Mouse (Mus musculus) cortical plate, adult 2 months (tissue): ENCODE results near the gene Cdt1. TPM values are rescaled to one million over a fixed set of nuclear protein-coding genes. Genes with fewer than 3 reads are reported as not detected.
"Not testable (repeated sequence)": the region's sequence is repeated elsewhere in the genome, so short reads cannot be mapped to it uniquely, and the experiment has no call there.

Experiments used
- H3K27ac ChIP-seq: fragments of 200-500 bp; 2 replicates; pipeline ENCODE4 v1.5.1; 2012; ENCODE audit warnings: low read length, control low read depth, inconsistent platforms; ENCODE audit not compliant: insufficient read depth
- H3K4me1 ChIP-seq: fragments of 200-500 bp; 2 replicates; pipeline ENCODE4 v1.6.1; 2011; ENCODE audit warnings: low read length; ENCODE audit not compliant: control insufficient read depth, insufficient read depth
- H3K4me3 ChIP-seq: fragments of 200-500 bp; 2 replicates; pipeline ENCODE4 v1.5.1; 2011; ENCODE audit warnings: mild to moderate bottlenecking, low read length, control low read depth; ENCODE audit not compliant: insufficient read depth
- CTCF ChIP-seq: fragments of 200-500 bp; IDR thresholded peaks from 2 replicates; pipeline ENCODE4 v1.5.1; 2011; ENCODE audit warnings: mild to moderate bottlenecking, control low read depth, low read length; ENCODE audit not compliant: insufficient read depth; ENCODE audit errors: extremely low read depth
- POLR2A ChIP-seq: fragments of 200-500 bp; IDR thresholded peaks from 2 replicates; pipeline ENCODE4 v1.6.1; 2011; ENCODE audit warnings: mild to moderate bottlenecking, low read length, control low read depth; ENCODE audit not compliant: insufficient read depth; ENCODE audit errors: extremely low read depth
- polyA plus RNA-seq: library from polyadenylated mRNA; depleted of rRNA; stranded (reverse); fragments of >200 nt; gene quantifications from 2 replicates; pipeline ENCODE4 v1.2.3, GENCODE M21; 2012

The Cdt1 gene
- polyA plus RNA-seq, 1 experiment, result 2.8 TPM

- Histone ChIP-seq H3K4me3 (no peak overlapping the region), H3K27ac (no peak overlapping the region), H3K4me1 (peaks cover 2% of the 10 kb centered on the region; the same call in 1 of the 2 replicates)
- TF ChIP-seq CTCF (no peak), POLR2A (no peak)
Measured at GRCm38 (mm10) chr8:122571750-122572267, 4.0 kb downstream of the Cdt1 start.

DNA sequence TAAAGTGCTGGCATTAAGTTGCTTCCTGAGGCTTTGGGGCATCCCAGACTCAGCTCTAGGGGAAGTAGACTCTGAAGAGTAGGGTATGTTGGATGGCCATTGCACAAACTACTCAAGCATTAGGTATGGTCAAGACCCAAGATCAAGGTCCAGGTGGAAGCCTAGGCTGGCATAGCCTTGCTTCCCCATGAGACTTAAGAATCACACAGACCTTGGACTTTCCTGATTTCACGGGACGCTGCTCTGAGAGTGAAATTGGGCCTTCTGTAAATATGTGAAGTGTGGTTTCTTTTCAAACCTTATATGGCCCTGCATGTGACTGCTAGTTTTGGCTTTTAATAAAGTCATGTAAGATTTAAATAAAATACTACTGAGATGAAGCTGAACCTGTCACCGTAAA lies 4.9 kb downstream of the Cdt1 start:
- H3K4me3 ChIP-seq, result no peak overlapping the region
- H3K4me1 ChIP-seq, result no peaks in the 10 kb centered on the region
- no peak overlapping the region for H3K27ac ChIP-seq
- TF ChIP-seq POLR2A, result no peak
- no peak for TF ChIP-seq CTCF

DNA sequence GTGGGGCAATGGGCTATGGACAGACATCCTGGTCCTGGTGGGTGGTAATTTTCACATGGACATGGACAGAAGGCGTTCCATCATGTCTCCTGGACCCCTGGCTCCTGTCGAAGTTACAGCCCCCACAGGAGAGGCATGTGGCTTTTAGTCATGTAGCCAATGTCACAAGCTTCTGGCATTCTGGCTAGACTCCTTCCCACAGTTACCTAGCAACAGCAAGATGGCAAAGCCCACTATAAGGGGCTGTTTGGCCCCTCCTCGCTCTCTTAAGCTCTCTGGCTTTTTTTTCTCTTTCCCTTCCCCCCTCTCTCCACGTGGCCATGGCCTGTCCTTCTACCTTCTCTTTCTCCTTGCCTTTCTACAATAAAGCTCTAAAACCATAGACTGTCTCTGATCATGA lies 5.4 kb downstream of the Cdt1 start:
- H3K4me1 ChIP-seq, H3K4me3 ChIP-seq, H3K27ac ChIP-seq: not testable (repeated sequence)

- H3K4me1 ChIP-seq, result no peaks in the 10 kb centered on the region
Measured at GRCm38 (mm10) chr8:122573577-122573976, 5.8 kb downstream of the Cdt1 start.

GRCm38 (mm10) chr8:122574264-122574663 lies 6.4 kb downstream of the Cdt1 start:
- Histone ChIP-seq H3K4me3 (no peak overlapping the region), H3K27ac (no peak overlapping the region), H3K4me1 (no peaks in the 10 kb centered on the region)
- no peak for TF ChIP-seq POLR2A
- TF ChIP-seq CTCF, result no peak

More at GRCm38 (mm10) chr8:122573577-122573976, 5.8 kb downstream of the Cdt1 start:
- no peak overlapping the region for H3K4me3 ChIP-seq
- no peak overlapping the region for H3K27ac ChIP-seq
- no peak for TF ChIP-seq POLR2A
- TF ChIP-seq CTCF, result no peak

GRCm38 (mm10) chr8:122574667-122575251 lies 6.9 kb downstream of the Cdt1 start:
- TF ChIP-seq CTCF (no peak), POLR2A (no peak)
- no peak overlapping the region for H3K27ac ChIP-seq
- H3K4me3 ChIP-seq, result no peak overlapping the region
- no peaks in the 10 kb centered on the region for H3K4me1 ChIP-seq

DNA sequence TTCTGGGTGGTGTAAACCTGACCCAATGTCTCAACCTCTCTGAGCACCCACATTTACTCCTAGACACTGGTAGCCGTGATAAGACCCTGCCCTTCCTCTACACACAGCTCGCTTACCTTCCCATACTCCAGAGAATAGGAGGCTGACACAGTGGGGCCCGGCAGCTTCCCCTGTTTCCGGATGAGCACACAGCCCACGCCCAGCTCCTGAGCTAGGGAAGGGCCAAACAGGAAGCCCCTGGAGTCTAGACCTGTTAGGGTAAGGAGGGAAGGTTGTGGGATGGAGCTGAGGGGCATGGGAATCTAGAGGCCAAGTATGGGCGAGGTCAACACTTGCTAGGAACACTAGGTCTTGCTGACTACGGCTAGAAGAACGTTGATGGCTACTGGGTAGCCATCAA lies 7.5 kb downstream of the Cdt1 start:
- no peaks in the 10 kb centered on the region for H3K4me1 ChIP-seq
- TF ChIP-seq CTCF (no peak), POLR2A (no peak)
- peak overlapping the region; percentile 82 for H3K4me3 ChIP-seq
- no peak overlapping the region for H3K27ac ChIP-seq

- Histone ChIP-seq H3K4me3 (peak overlapping the region; percentile 82), H3K27ac (no peak overlapping the region), H3K4me1 (no peaks in the 10 kb centered on the region)
- TF ChIP-seq CTCF (no peak), POLR2A (no peak)
Measured at GRCm38 (mm10) chr8:122575735-122576647, 8.2 kb downstream of the Cdt1 start.

DNA sequence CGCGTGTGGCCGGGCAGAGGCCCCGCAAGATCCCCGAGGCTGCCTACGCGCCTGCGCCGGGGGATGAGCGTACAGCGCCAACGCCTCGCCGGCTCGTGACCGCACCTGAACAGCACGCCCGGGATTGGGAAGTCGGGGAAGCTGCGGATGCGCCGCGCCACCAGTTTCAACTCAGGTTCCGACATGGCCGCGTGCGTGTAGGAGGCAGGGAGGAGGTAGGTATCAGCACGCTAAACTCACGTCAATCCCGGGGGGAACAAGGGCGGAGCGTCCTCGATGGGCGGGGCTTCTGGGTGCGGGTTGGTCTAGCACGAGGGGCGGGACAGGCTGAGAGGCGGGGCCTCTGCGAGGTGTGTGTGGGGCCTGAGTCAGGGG lies 8.8 kb downstream of the Cdt1 start, which contains the start of gene Aprt:
Gene Aprt, minus strand, starts transcription at position 262 of the 375 bp plus-strand sequence.
- TF ChIP-seq CTCF (no peak), POLR2A (peak; percentile 85; the same call in 1 of the 2 replicates)
- H3K4me1 ChIP-seq, result no peaks in the 10 kb centered on the region
- no peak within 1 kb of the TSS for H3K27ac ChIP-seq
- peak within 1 kb of the TSS; percentile 82 for H3K4me3 ChIP-seq

DNA sequence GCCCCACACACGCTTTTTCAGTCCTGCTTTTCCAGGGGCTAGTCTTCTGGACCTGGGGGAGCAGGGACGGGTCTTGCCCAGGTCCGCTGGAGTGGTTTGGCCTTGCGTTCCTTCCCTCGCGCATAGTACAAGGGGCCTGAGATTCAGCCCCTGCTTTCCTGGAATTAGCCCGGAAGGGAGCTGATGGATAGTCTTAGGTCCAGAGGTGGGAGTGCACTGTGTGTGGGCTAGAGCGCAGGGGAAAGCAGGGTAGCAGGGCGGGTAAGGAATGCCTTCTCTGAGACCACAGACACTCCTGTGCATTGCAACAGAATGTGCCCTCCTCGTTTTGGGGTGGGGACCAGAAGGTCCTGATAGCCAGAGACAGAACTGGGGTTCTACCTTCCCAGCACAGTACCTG lies 9.3 kb downstream of the Cdt1 start:
- peak overlapping the region; percentile 82 for H3K4me3 ChIP-seq
- H3K27ac ChIP-seq, result no peak overlapping the region
- no peaks in the 10 kb centered on the region for H3K4me1 ChIP-seq
- TF ChIP-seq POLR2A, result no peak
- no peak for TF ChIP-seq CTCF
